13 mouse cellular contexts compared by ENCODE assay signal in genomic region chr10:31390777-31391395, GRCm38 (mm10). TPM values are rescaled to one million over a fixed set of nuclear protein-coding genes. Genes with fewer than 3 reads are reported as not detected.
A peak's percentile ranks its signal among the peaks of the same experiment; 100 is the strongest.
DNase-seq lines count a peak whose midpoint lies in the region; ATAC-seq lines count a peak whose summit lies in the region.
"Had no signal": no experiment of that assay in that cellular context is flagged by ENCODE, and none has a peak within 500 bp of the region (broad histone marks: within the 10 kb centered on the region; RNA-seq: fewer than 3 reads in every experiment).

No protein-coding gene starts in this region.

- H3K27me3 ChIP-seq in heart, embryonic 11.5 days (ENCODE audit: control insufficient read depth, insufficient read depth, low read length) = no peaks in the 10 kb centered on the region
- no peaks in the 10 kb centered on the region for H3K27me3 ChIP-seq in heart, embryonic 13.5 days (replicated peaks)
- H3K27me3 ChIP-seq: hindbrain, embryonic 13.5 days; limb, embryonic 13.5 days; lung, embryonic 15.5 days had no signal

- H3K9ac ChIP-seq in heart, embryonic 11.5 days (ENCODE audit: low read depth, low read length) = no peak overlapping the region
- H3K9ac ChIP-seq in heart, embryonic 13.5 days = no peak overlapping the region
- H3K9ac ChIP-seq: hindbrain, embryonic 13.5 days; limb, embryonic 13.5 days; lung, embryonic 15.5 days had no signal

- no peak for ATAC-seq in heart, embryonic 11.5 days (replicated peaks; ENCODE audit: insufficient number of reproducible peaks, low FRiP score, low TSS enrichment)
- ATAC-seq in heart, embryonic 13.5 days (ENCODE audit: extremely low read depth, insufficient number of reproducible peaks, low FRiP score, low TSS enrichment) = no peak
- ATAC-seq in frontal cortex, adult (ENCODE audit: low TSS enrichment) = no peak

- no peak overlapping the region for H3K4me2 ChIP-seq in heart, embryonic 11.5 days
- H3K4me2 ChIP-seq in heart, embryonic 13.5 days = peak overlapping the region; percentile 6; the same call in 1 of the 2 replicates
- H3K4me2 ChIP-seq: hindbrain, embryonic 13.5 days; limb, embryonic 13.5 days; lung, embryonic 15.5 days had no signal

- peak; percentile 56 to 71 for DNase-seq in heart, adult 18-20 months
- DNase-seq in adrenal gland, postnatal 14 days = peak; percentile 41
- DNase-seq in kidney, postnatal 14 days = peak; percentile 26
- DNase-seq in gastrocnemius, postnatal 4 days (ENCODE audit: low spot score in 2 of 2) = no peak
- DNase-seq: cerebellum, adult 11 months had no signal

- H3K4me3 ChIP-seq in heart, embryonic 11.5 days (ENCODE audit: low read depth, low read length) = no peak overlapping the region
- no peak overlapping the region for H3K4me3 ChIP-seq in heart, embryonic 13.5 days
- H3K4me3 ChIP-seq: hindbrain, embryonic 13.5 days; limb, embryonic 13.5 days; lung, embryonic 15.5 days had no signal

- H3K4me1 ChIP-seq in heart, embryonic 11.5 days (ENCODE audit: control insufficient read depth, insufficient read depth, low read length) = peaks cover 2% of the 10 kb centered on the region; the same call in 1 of the 2 replicates
- peaks cover 8% of the 10 kb centered on the region; the same call in 1 of the 2 replicates for H3K4me1 ChIP-seq in heart, embryonic 13.5 days
- H3K4me1 ChIP-seq: hindbrain, embryonic 13.5 days; lung, embryonic 15.5 days had no signal

- no peaks in the 10 kb centered on the region for H3K36me3 ChIP-seq in heart, embryonic 11.5 days (ENCODE audit: control insufficient read depth, insufficient read depth, low read length)
- no peaks in the 10 kb centered on the region for H3K36me3 ChIP-seq in heart, embryonic 13.5 days
- H3K36me3 ChIP-seq: hindbrain, embryonic 13.5 days; limb, embryonic 13.5 days; lung, embryonic 15.5 days had no signal

- WGBS in heart, embryonic 11.5 days (ENCODE audit: insufficient replicate concordance) = 65% methylated on average over 4 of the region's 4 CpGs
- WGBS in heart, embryonic 13.5 days = 57% methylated on average over 4 of the region's 4 CpGs

- no peaks in the 10 kb centered on the region for H3K9me3 ChIP-seq in heart, embryonic 11.5 days (replicated peaks; ENCODE audit: control insufficient read depth, low read length)
- no peaks in the 10 kb centered on the region for H3K9me3 ChIP-seq in heart, embryonic 13.5 days
- H3K9me3 ChIP-seq: hindbrain, embryonic 13.5 days; limb, embryonic 13.5 days; lung, embryonic 15.5 days had no signal

- no peak overlapping the region for H3K27ac ChIP-seq in heart, embryonic 11.5 days (ENCODE audit: low read depth, low read length)
- peak overlapping the region; percentile 44; the same call in 1 of the 2 replicates for H3K27ac ChIP-seq in heart, embryonic 13.5 days (replicated peaks)
- H3K27ac ChIP-seq: hindbrain, embryonic 13.5 days; kidney, postnatal 0 days; limb, embryonic 13.5 days; lung, embryonic 15.5 days had no signal

RNA-seq across cellular contexts. Expression of gene Tpd52l1, which starts 54.9 kb away (rescaled TPM):
- total RNA-seq in heart, adult 18-20 months (2021) = 1 to 10 TPM; 7.6 to 9.8 TPM
- polyA plus RNA-seq in heart, embryonic 11.5 days (2014; fragmentation: Nextera tagmentation; extraction: Ambion mirVana) = 17.1 and 19.3 TPM in 2 replicates
- 27.2 and 29.6 TPM in 2 replicates for total RNA-seq in adrenal gland, postnatal 14 days (2021)
- 15.4 and 15.5 TPM in 2 replicates for polyA plus RNA-seq in heart, embryonic 13.5 days (2015; fragmentation: Nextera tagmentation; extraction: Ambion mirVana)
- 10 to 100 TPM; 28.3 to 35.8 TPM for total RNA-seq in gastrocnemius, postnatal 4 days (2021)
- total RNA-seq: megakaryocyte-erythroid progenitor cell, adult 5-6 weeks had no signal

Comparison
In these comparisons a context has a peak if more than half of its experiments do, and no peak if none do; other contexts are left out.
1. DNase-seq: peak in heart, adult 18-20 months (2 of 2), adrenal gland, postnatal 14 days (single experiment) and kidney, postnatal 14 days (single experiment); none in gastrocnemius, postnatal 4 days (0 of 2).